ENCODE assay signal across 22 mouse cellular contexts in genomic region chr4:34302504-34303108, GRCm38 (mm10).
A peak's percentile ranks its signal among the peaks of the same experiment; 100 is the strongest.
DNase-seq lines count a peak whose midpoint lies in the region; ATAC-seq and TF ChIP-seq lines count a peak whose summit lies in the region.
"Had no signal": no experiment of that assay in that cellular context is flagged by ENCODE, and none has a peak within 500 bp of the region (broad histone marks: within the 10 kb centered on the region; RNA-seq: fewer than 3 reads in every experiment).

No protein-coding gene starts in this region.

- H3K9me3 ChIP-seq in neural tube, embryonic 13.5 days = no peaks in the 10 kb centered on the region
- H3K9me3 ChIP-seq: embryonic facial prominence, embryonic 12.5 days; forebrain, embryonic 12.5 days; heart, embryonic 13.5 days; hindbrain, embryonic 12.5 days had no signal

- no peak for TF ChIP-seq POLR2A in myocyte (IDR thresholded peaks at IDR 0.05; ENCODE audit: insufficient read length, low read depth)

- no peaks in the 10 kb centered on the region for H3K79me2 ChIP-seq in myocyte (ENCODE audit: control insufficient read depth, insufficient read depth)

- peak; percentile 31 for DNase-seq in embryo, embryonic 11 days
- no peak for DNase-seq in embryo, embryonic 9.5 days (ENCODE audit: extremely low spot score)
- DNase-seq in neural tube, embryonic 10.5 days (ENCODE audit: extremely low spot score, low spot score) = no peak
- DNase-seq in thymus, postnatal 25 days = no peak
- DNase-seq: adrenal gland, postnatal 14 days; cerebellum, adult 11-12 months; cerebellum, adult 9-11 months; cerebellum, postnatal 36 days; gastrocnemius, postnatal 25 days; heart, postnatal 36 days had no signal

- no peak overlapping the region for H3K9ac ChIP-seq in neural tube, embryonic 13.5 days
- H3K9ac ChIP-seq: embryonic facial prominence, embryonic 12.5 days; forebrain, embryonic 12.5 days; heart, embryonic 13.5 days; hindbrain, embryonic 12.5 days had no signal

- peak; percentile 53 for ATAC-seq in neural tube, embryonic 13.5 days (ENCODE audit: low read depth)
- no peak for ATAC-seq in megakaryocyte, adult 5-6 weeks (ENCODE audit: poor library complexity, severe bottlenecking)
- ATAC-seq: activated CD4-positive, CD25-positive, alpha-beta regulatory T cell, adult 4 months; forebrain, embryonic 16.5 days; hindbrain, embryonic 16.5 days; inflammation-experienced regulatory T-cells, adult 6 months; Patski had no signal

- H3K27me3 ChIP-seq in neural tube, embryonic 13.5 days = no peaks in the 10 kb centered on the region
- no peaks in the 10 kb centered on the region for H3K27me3 ChIP-seq in myocyte (ENCODE audit: control insufficient read depth, insufficient read depth, insufficient read length)
- H3K27me3 ChIP-seq: embryonic facial prominence, embryonic 12.5 days; forebrain, embryonic 12.5 days; heart, embryonic 13.5 days; hindbrain, embryonic 12.5 days; Patski had no signal

- H3K4me3 ChIP-seq in neural tube, embryonic 13.5 days = no peak overlapping the region
- H3K4me3 ChIP-seq in myocyte = no peak overlapping the region
- H3K4me3 ChIP-seq: embryonic facial prominence, embryonic 12.5 days; forebrain, embryonic 12.5 days; heart, embryonic 13.5 days; hindbrain, embryonic 12.5 days had no signal

- whole genome bisulfite sequencing in neural tube, embryonic 13.5 days = 55% methylated on average over 4 of the region's 4 CpGs

- no peak overlapping the region for H3ac ChIP-seq in myocyte (ENCODE audit: control insufficient read depth, insufficient read length)

- H3K27ac ChIP-seq in neural tube, embryonic 13.5 days (replicated peaks) = no peak overlapping the region
- H3K27ac ChIP-seq: embryonic facial prominence, embryonic 12.5 days; forebrain, embryonic 12.5 days; heart, embryonic 13.5 days; hindbrain, embryonic 12.5 days had no signal

- peaks cover 7% of the 10 kb centered on the region; the same call in 1 of the 2 replicates for H3K4me1 ChIP-seq in neural tube, embryonic 13.5 days (replicated peaks)
- H3K4me1 ChIP-seq: embryonic facial prominence, embryonic 12.5 days; forebrain, embryonic 12.5 days; heart, embryonic 13.5 days; hindbrain, embryonic 12.5 days had no signal

- H3K36me3 ChIP-seq in neural tube, embryonic 13.5 days = no peaks in the 10 kb centered on the region
- no peaks in the 10 kb centered on the region for H3K36me3 ChIP-seq in myocyte (ENCODE audit: control insufficient read depth, insufficient read depth)
- H3K36me3 ChIP-seq: embryonic facial prominence, embryonic 12.5 days; forebrain, embryonic 12.5 days; heart, embryonic 13.5 days; hindbrain, embryonic 12.5 days had no signal

- H3K4me2 ChIP-seq in neural tube, embryonic 13.5 days = no peak overlapping the region
- peak overlapping the region; percentile 15 for H3K4me2 ChIP-seq in myocyte (ENCODE audit: low read depth)
- H3K4me2 ChIP-seq: embryonic facial prominence, embryonic 12.5 days; forebrain, embryonic 12.5 days; heart, embryonic 13.5 days; hindbrain, embryonic 12.5 days had no signal

TF ChIP-seq in myocyte, 11 proteins besides CTCF, POLR2A, EP300 and RAD21:
- TF ChIP-seq SRF (IDR thresholded peaks at IDR 0.05; ENCODE audit: control insufficient read depth, insufficient read length, low read depth) = no peak
- no peak for TF ChIP-seq CEBPB (IDR thresholded peaks at IDR 0.05; ENCODE audit: insufficient read depth, poor library complexity, severe bottlenecking)
- no peak for TF ChIP-seq MAX (IDR thresholded peaks at IDR 0.05; ENCODE audit: low read depth)
- TF ChIP-seq E2F4 (IDR thresholded peaks at IDR 0.05; ENCODE audit: insufficient read depth) = no peak
- no peak for TF ChIP-seq MYOD1 (IDR thresholded peaks at IDR 0.05; ENCODE audit: control insufficient read depth in 1 of 3, insufficient read length in 2 of 3, low read depth in 2 of 3)
- no peak for TF ChIP-seq REST (IDR thresholded peaks at IDR 0.05; ENCODE audit: insufficient read depth, insufficient read length)
- no peak for TF ChIP-seq TCF12 (IDR thresholded peaks at IDR 0.05; ENCODE audit: insufficient read depth, poor library complexity, severe bottlenecking)
- no peak for TF ChIP-seq TCF3 (IDR thresholded peaks at IDR 0.05; ENCODE audit: insufficient read length, low read depth)
- TF ChIP-seq POLR2AphosphoS2 (IDR thresholded peaks at IDR 0.05; ENCODE audit: insufficient read length, low read depth) = no peak
- TF ChIP-seq USF1 (IDR thresholded peaks at IDR 0.05; ENCODE audit: low read depth) = no peak
- no peak for TF ChIP-seq MYOG (IDR thresholded peaks at IDR 0.05; ENCODE audit: control insufficient read depth in 1 of 3, insufficient read depth in 1 of 3, insufficient read length in 2 of 3, low read depth in 2 of 3)
